Mouse (Mus musculus): ENCODE data around the gene Ptpn23. TPM values are rescaled to one million over a fixed set of nuclear protein-coding genes. Genes with fewer than 3 reads are reported as not detected.
A peak's percentile ranks its signal among the peaks of the same experiment; 100 is the strongest.
"Not testable (repeated sequence)": the region's sequence is repeated elsewhere in the genome, so short reads cannot be mapped to it uniquely, and the experiment has no call there.

Ptpn23 gene
- polyA plus RNA-seq, 1 experiment from 2014 or later = 19.1 TPM

DNA sequence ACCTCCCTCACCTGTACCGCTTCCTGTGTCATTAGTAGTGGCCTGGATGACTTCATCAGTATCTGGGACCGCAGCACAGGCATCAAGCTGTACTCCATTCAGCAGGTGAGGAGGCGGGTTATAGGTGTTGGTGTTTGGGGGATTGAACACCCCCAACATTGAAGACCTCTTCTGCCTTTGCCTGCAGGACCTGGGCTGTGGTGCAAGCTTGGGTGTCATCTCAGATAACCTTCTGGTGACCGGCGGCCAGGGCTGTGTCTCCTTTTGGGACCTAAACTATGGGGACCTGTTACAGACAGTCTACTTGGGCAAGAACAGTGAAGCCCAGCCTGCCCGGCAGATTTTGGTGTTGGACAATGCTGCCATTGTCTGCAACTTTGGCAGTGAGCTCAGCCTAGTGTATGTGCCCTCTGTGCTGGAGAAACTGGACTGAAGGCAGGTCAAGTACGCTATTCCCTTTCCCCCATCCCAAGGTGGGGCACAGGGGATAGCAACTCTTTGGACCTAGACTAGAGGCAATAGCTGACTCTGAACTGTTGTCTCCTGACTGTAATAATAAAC lies 23.6 kb downstream of the Ptpn23 start:
- Histone ChIP-seq H3K36me3 (ENCODE audit: insufficient read depth) (peaks cover 84% of the 10 kb centered on the region), H3K27me3 (ENCODE audit: insufficient read depth, low read length) (no peaks in the 10 kb centered on the region), H3K4me2 (no peak overlapping the region), H3K27ac (ENCODE audit: low read depth) (no peak overlapping the region), H3K4me1 (ENCODE audit: insufficient read depth) (no peaks in the 10 kb centered on the region), H3K9me3 (ENCODE audit: low read depth, low read length) (no peaks in the 10 kb centered on the region), H3K9ac (no peak overlapping the region), H3K4me3 (ENCODE audit: low read depth, low read length) (no peak overlapping the region)
- DNase-seq (no peak), ATAC-seq (ENCODE audit: insufficient read depth) (no peak)
- no peak for TF ChIP-seq CTCF (IDR thresholded peaks at IDR 0.05; ENCODE audit: low read depth)
- 86% methylated on average over 7 of the region's 7 CpGs for WGBS

DNA sequence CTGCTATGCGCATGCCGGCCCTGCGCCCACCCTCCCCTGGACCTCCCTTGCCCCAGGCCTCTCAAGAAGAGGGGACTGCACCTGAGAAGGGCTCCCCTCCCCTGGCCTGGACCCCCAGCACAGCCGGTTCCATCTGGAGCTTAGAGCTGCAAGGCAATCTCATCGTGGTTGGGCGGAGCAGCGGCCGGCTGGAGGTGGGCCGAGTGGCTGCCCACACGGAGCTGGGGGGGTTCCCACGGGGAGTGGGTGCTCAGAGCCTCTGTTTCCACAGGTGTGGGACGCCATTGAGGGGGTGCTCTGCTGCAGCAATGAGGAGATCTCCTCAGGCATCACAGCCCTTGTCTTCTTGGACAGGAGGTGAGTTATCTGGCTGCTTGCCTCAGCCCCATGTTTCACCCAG lies 26.7 kb downstream of the Ptpn23 start:
- ATAC-seq (ENCODE audit: insufficient read depth) = no peak
- WGBS = 79% methylated on average over 12 of the region's 12 CpGs
- Histone ChIP-seq H3K9me3 (ENCODE audit: low read depth, low read length) (no peaks in the 10 kb centered on the region), H3K9ac (no peak overlapping the region; the same call in 1 of the 2 replicates), H3K4me2 (no peak overlapping the region), H3K4me1 (ENCODE audit: insufficient read depth) (no peaks in the 10 kb centered on the region), H3K4me3 (ENCODE audit: low read depth, low read length) (no peak overlapping the region), H3K27ac (ENCODE audit: low read depth) (no peak overlapping the region), H3K27me3 (ENCODE audit: insufficient read depth, low read length) (no peaks in the 10 kb centered on the region), H3K36me3 (ENCODE audit: insufficient read depth) (peaks cover 76% of the 10 kb centered on the region)
- DNase-seq = no peak
- TF ChIP-seq CTCF (IDR thresholded peaks at IDR 0.05; ENCODE audit: low read depth) = no peak

DNA sequence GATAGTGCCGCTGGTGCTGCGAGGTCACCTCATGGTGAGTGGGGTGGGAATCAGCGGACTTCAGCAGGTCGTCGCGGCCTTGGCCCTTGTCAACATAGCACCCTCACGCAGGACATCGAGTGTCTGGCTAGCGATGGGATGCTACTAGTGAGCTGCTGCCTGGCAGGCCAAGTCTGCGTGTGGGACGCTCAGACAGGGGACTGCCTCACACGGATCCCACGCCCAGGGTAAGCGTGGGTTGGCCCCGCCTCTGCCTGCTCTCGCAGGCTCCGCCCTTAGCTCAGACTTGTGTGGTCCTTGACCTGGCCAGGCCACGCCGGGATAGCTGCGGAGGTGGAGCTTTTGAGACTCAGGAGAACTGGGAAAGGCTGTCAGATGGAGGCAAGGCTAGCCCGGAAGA lies 27.4 kb downstream of the Ptpn23 start:
- H3K4me1 ChIP-seq (ENCODE audit: insufficient read depth) = no peaks in the 10 kb centered on the region
- no peaks in the 10 kb centered on the region for H3K9me3 ChIP-seq (ENCODE audit: low read depth, low read length)
- peaks cover 71% of the 10 kb centered on the region for H3K36me3 ChIP-seq (ENCODE audit: insufficient read depth)
- no peak for TF ChIP-seq CTCF (IDR thresholded peaks at IDR 0.05; ENCODE audit: low read depth)
- 25% methylated on average over 21 of the region's 21 CpGs for WGBS
- ATAC-seq (ENCODE audit: insufficient read depth) = peak; percentile 55
- DNase-seq = peak; percentile 21
- no peaks in the 10 kb centered on the region for H3K27me3 ChIP-seq (ENCODE audit: insufficient read depth, low read length)
- no peak overlapping the region for H3K4me3 ChIP-seq (ENCODE audit: low read depth, low read length)
- no peak overlapping the region for H3K27ac ChIP-seq (ENCODE audit: low read depth)
- no peak overlapping the region; the same call in 1 of the 2 replicates for H3K9ac ChIP-seq
- peak overlapping the region; percentile 33 for H3K4me2 ChIP-seq

DNA sequence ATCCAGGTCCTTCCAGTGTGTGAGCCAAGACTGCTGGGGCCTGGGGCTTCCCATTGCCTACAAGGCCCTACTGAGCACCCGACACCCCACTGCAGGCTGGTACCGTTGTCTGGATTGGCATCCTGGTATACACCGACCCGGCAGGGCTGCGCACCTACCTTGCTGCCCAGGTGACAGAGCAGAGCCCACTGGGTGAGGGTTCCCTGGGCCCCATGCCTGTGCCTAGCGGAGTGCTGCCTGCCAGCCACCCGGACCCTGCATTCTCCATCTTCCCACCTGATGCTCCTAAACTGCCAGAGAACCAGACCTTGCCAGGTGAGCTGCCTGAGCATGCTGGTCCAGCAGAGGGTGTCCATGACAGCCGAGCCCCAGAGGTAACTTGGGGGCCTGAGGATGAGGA lies 28.7 kb downstream of the Ptpn23 start:
- 96% methylated on average over 8 of the region's 8 CpGs for WGBS
- no peak for TF ChIP-seq CTCF (IDR thresholded peaks at IDR 0.05; ENCODE audit: low read depth)
- H3K9me3 ChIP-seq (ENCODE audit: low read depth, low read length) = no peaks in the 10 kb centered on the region
- H3K9ac ChIP-seq = no peak overlapping the region
- H3K36me3 ChIP-seq (ENCODE audit: insufficient read depth) = peaks cover 59% of the 10 kb centered on the region
- H3K4me2 ChIP-seq = no peak overlapping the region
- DNase-seq (no peak), ATAC-seq (ENCODE audit: insufficient read depth) (no peak)
- H3K4me1 ChIP-seq (ENCODE audit: insufficient read depth) = no peaks in the 10 kb centered on the region
- no peak overlapping the region for H3K4me3 ChIP-seq (ENCODE audit: low read depth, low read length)
- no peaks in the 10 kb centered on the region for H3K27me3 ChIP-seq (ENCODE audit: insufficient read depth, low read length)
- no peak overlapping the region for H3K27ac ChIP-seq (ENCODE audit: low read depth)

DNA sequence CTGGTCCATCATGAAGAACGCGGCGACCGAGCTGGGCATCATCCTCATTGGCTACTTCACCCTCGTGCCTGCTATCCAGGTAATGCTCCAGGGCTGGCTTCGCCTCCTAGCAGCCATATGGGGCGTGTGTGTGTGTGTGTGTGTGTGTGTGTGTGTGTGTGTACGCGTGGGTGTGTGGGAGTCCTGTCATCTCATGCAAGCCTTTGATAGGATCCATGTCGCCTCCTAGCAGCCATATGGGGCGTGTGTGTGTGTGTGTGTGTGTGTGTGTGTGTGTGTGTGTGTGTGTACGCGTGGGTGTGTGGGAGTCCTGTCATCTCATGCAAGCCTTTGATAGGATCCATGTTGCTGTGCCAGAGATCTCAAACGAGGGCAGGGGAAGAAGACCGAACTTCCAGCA lies 30.4 kb downstream of the Ptpn23 start:
- DNase-seq; H3K27ac ChIP-seq (ENCODE audit: low read depth); ATAC-seq (ENCODE audit: insufficient read depth); H3K4me1 ChIP-seq (ENCODE audit: insufficient read depth); H3K4me2 ChIP-seq; H3K9ac ChIP-seq; H3K27me3 ChIP-seq (ENCODE audit: insufficient read depth, low read length); H3K9me3 ChIP-seq (ENCODE audit: low read depth, low read length); H3K4me3 ChIP-seq (ENCODE audit: low read depth, low read length): not testable (repeated sequence)
- H3K36me3 ChIP-seq (ENCODE audit: insufficient read depth) = peaks cover 57% of the 10 kb centered on the region
- 75% methylated on average over 15 of the region's 15 CpGs for WGBS

DNA sequence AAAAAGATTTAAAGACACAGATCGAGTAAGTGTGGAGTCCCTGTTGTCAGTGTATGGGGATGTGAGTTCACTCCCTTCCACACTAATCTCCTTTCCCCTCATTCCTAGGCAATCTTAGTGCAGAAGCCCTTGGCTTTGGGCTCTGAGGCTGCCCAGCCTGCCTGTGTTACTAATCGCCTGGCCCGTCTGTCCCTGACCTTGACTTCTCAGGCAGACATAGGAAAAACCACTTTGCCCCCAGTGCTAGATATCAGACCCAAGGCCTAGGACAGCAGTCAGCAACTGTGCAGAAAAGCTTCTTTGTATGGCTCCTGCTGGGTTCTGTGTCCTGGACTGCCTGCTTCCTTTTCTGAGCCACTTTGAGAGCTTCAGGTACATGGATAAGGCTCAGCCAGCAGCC lies 32.3 kb downstream of the Ptpn23 start:
- peaks cover 45% of the 10 kb centered on the region for H3K36me3 ChIP-seq (ENCODE audit: insufficient read depth)
- TF ChIP-seq CTCF (IDR thresholded peaks at IDR 0.05; ENCODE audit: low read depth) = no peak

DNA sequence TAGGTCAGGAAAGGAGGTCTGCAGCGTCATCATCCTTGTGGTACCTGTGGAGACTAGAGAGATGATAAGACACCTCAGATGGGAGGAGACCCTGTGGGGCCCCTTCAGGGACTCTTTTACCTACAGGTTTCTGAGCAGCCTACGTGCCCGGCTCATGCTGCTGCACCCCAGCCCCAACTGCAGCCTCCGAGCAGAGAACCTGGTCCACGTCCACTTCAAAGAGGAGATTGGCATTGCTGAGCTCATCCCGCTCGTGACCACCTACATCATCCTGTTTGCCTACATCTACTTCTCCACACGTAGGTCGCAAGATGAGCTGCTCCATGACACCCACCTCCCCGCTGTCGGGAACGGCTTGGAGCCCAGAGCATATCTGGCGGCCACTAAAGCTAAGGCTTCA lies 34.1 kb downstream of the Ptpn23 start:
- H3K4me3 ChIP-seq (ENCODE audit: low read depth, low read length) = no peak overlapping the region
- WGBS = 91% methylated on average over 13 of the region's 13 CpGs
- H3K27me3 ChIP-seq (ENCODE audit: insufficient read depth, low read length) = no peaks in the 10 kb centered on the region
- no peak for TF ChIP-seq CTCF (IDR thresholded peaks at IDR 0.05; ENCODE audit: low read depth)
- no peaks in the 10 kb centered on the region for H3K9me3 ChIP-seq (ENCODE audit: low read depth, low read length)
- H3K4me2 ChIP-seq = no peak overlapping the region
- H3K27ac ChIP-seq (ENCODE audit: low read depth) = no peak overlapping the region
- no peak overlapping the region for H3K9ac ChIP-seq
- no peaks in the 10 kb centered on the region for H3K4me1 ChIP-seq (ENCODE audit: insufficient read depth)
- peaks cover 36% of the 10 kb centered on the region for H3K36me3 ChIP-seq (ENCODE audit: insufficient read depth)
- DNase-seq (no peak), ATAC-seq (ENCODE audit: insufficient read depth) (no peak)

More for the DNA sequence above, 32.3 kb downstream of the Ptpn23 start:
- 86% methylated on average over 3 of the region's 3 CpGs for WGBS
- no peak overlapping the region for H3K4me3 ChIP-seq (ENCODE audit: low read depth, low read length)
- ATAC-seq (ENCODE audit: insufficient read depth) = no peak
- no peaks in the 10 kb centered on the region for H3K9me3 ChIP-seq (ENCODE audit: low read depth, low read length)
- no peak overlapping the region for H3K27ac ChIP-seq (ENCODE audit: low read depth)
- H3K4me2 ChIP-seq = no peak overlapping the region
- no peaks in the 10 kb centered on the region for H3K27me3 ChIP-seq (ENCODE audit: insufficient read depth, low read length)
- H3K4me1 ChIP-seq (ENCODE audit: insufficient read depth) = no peaks in the 10 kb centered on the region
- DNase-seq = no peak
- H3K9ac ChIP-seq = no peak overlapping the region

DNA sequence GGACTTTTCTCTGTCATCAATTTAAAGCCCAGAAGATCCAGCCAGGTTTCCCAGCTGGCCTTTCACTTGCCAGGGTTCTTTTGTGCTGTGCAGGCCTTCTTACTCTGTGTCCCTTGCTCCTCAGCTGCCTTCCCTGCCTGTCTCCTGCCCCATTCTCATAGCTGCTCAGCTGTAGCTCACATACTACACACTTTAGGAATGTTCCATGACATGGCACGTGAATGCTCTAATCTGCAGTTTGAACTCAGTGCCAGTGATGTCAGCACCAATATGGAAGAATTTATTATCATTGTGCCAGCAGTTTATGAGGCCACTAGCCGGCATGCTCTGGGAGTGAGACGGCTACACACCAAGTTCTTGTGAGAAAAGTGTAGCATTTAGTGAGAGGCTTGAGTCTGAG lies 38.2 kb downstream of the Ptpn23 start:
- TF ChIP-seq CTCF (IDR thresholded peaks at IDR 0.05; ENCODE audit: low read depth) = no peak
- ATAC-seq (ENCODE audit: insufficient read depth) (no peak), DNase-seq (no peak)
- Histone ChIP-seq H3K4me2 (no peak overlapping the region), H3K9ac (no peak overlapping the region), H3K4me1 (ENCODE audit: insufficient read depth) (no peaks in the 10 kb centered on the region), H3K27me3 (ENCODE audit: insufficient read depth, low read length) (no peaks in the 10 kb centered on the region), H3K4me3 (ENCODE audit: low read depth, low read length) (no peak overlapping the region), H3K36me3 (ENCODE audit: insufficient read depth) (peaks cover 22% of the 10 kb centered on the region), H3K27ac (ENCODE audit: low read depth) (0 out of 2 replicates have a peak overlapping the region, but pooled peaks have one; percentile 18), H3K9me3 (ENCODE audit: low read depth, low read length) (no peaks in the 10 kb centered on the region)
- WGBS = 82% methylated on average over 3 of the region's 3 CpGs

Data from lung, embryonic 14.5 days (tissue).